Mouse (Mus musculus) liver, embryonic 13.5 days (tissue): ENCODE data around the gene Padi1. TPM values are rescaled to one million over a fixed set of nuclear protein-coding genes. Genes with fewer than 3 reads are reported as not detected.

Source experiments
- ATAC-seq: fragments of 200-750 bp; cut with Nextera tagmentation; 2 replicates; pipeline ENCODE4 v1.8.0; 2017; ENCODE audit warnings: low read depth, mild to moderate bottlenecking, moderate number of reproducible peaks, moderate library complexity
- DNase-seq: peaks from one replicate; pipeline ENCODE4 v3.0.0; 2022
- H3K27ac ChIP-seq: fragments of 300-500 bp; sonication (generic); 2 replicates; pipeline ENCODE4 v1.5.1; 2015; ENCODE audit warnings: moderate library complexity, mild to moderate bottlenecking, inconsistent platforms
- H3K27me3 ChIP-seq: fragments of 300-500 bp; sonication (generic); 2 replicates; pipeline ENCODE4 v1.6.1; 2015; ENCODE audit warnings: mild to moderate bottlenecking, inconsistent platforms
- H3K36me3 ChIP-seq: fragments of 300-500 bp; sonication (generic); 2 replicates; pipeline ENCODE4 v1.6.1; 2015; ENCODE audit warnings: mild to moderate bottlenecking, inconsistent platforms
- H3K4me1 ChIP-seq: fragments of 300-500 bp; sonication (generic); replicated peaks from 2 replicates; pipeline ENCODE4 v1.6.1; 2015; ENCODE audit warnings: inconsistent platforms
- H3K4me2 ChIP-seq: fragments of 300-500 bp; sonication (generic); 2 replicates; pipeline ENCODE4 v1.6.1; 2015; ENCODE audit warnings: inconsistent platforms, mild to moderate bottlenecking, moderate library complexity
- H3K4me3 ChIP-seq: fragments of 300-500 bp; sonication (generic); replicated peaks from 2 replicates; pipeline ENCODE4 v1.5.1; 2015; ENCODE audit warnings: mild to moderate bottlenecking, inconsistent platforms
- H3K9ac ChIP-seq: fragments of 300-500 bp; sonication (generic); 2 replicates; pipeline ENCODE4 v1.6.1; 2015; ENCODE audit warnings: mild to moderate bottlenecking, inconsistent platforms
- H3K9me3 ChIP-seq: fragments of 300-500 bp; sonication (generic); replicated peaks from 2 replicates; pipeline ENCODE4 v1.6.1; 2016; ENCODE audit warnings: inconsistent platforms
- WGBS: fragments of 180-500 bp; shearing (Covaris S2); methylation state at CpG from one replicate; pipeline ENCODE4 v1.1.7; 2015; ENCODE audit not compliant: insufficient replicate concordance; 5-methylcytosine and 5-hydroxymethylcytosine counted together
- polyA plus RNA-seq: library from polyadenylated mRNA; unstranded; fragments of >200 nt; fragmentation: Nextera tagmentation; extraction: Ambion mirVana; gene quantifications from 2 replicates; pipeline ENCODE4 v1.2.1, GENCODE M21; 2015

Gene Padi1
- polyA plus RNA-seq, 1 experiment from 2014 or later: 0.03 TPM

DNA sequence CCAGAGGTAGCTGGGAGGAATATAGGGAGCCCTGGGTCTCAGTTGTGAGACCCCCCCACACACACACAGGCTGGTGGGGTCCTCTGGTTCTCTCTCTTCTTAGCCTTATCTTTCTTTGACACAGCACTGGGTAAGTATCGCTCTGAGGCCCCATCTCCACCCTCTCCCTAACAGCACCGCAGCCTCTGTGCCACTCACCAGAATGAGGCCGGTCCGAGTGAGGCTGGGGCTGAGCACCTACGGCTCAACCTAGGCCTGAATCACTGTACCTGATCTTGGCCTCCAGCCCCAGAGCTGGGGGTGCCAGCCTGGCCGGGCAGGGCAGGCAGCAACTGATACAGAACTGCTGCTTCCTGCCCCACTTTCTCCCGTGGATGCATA is 15.2 kb upstream of the Padi1 start:
- H3K4me2 ChIP-seq: peak overlapping the region; percentile 79
- peak; percentile 91 for ATAC-seq
- peak overlapping the region; percentile 80 for H3K9ac ChIP-seq
- peaks cover 75% of the 10 kb centered on the region for H3K4me1 ChIP-seq
- H3K27ac ChIP-seq: peak overlapping the region; percentile 100
- no peaks in the 10 kb centered on the region for H3K36me3 ChIP-seq
- H3K27me3 ChIP-seq: peaks cover 9% of the 10 kb centered on the region; the same call in 1 of the 2 replicates
- no peaks in the 10 kb centered on the region for H3K9me3 ChIP-seq
- 13% methylated on average over 7 of the region's 7 CpGs for WGBS
- peak; percentile 69 for DNase-seq
- H3K4me3 ChIP-seq: peak overlapping the region; percentile 48

DNA sequence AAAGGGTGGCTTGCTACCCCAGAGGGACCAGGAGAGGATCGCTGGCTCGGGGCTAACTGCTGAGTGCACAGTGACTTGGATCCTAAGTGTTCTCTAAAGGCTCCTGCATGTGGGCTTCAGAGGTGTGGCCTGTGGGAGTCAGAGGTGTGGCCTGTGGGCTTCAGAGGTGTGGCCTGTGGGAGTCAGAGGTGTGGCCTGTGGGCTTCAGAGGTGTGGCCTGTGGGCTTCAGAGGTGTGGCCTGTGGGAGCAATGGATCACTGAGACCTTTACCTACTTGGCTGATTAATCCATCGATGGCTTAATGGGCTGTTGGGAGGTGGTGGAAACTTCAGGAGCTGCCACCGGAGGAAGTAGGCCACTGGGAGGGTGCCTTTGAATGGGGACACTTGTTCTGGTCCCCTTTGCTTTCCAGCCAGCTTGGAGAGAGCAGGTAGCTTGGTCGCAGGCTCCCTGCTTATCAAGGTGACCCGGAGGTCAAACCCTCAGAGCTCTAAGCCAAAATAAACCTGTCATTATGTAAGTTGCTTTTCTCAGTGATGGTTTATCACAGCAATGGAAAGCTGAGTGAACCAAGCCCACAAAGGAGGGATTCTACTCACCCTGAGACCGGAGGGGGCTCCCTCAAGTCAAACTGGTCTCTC is 14.7 kb upstream of the Padi1 start:
- Histone ChIP-seq H3K4me2 (peak overlapping the region; percentile 79), H3K36me3 (no peaks in the 10 kb centered on the region), H3K4me1 (peaks cover 81% of the 10 kb centered on the region), H3K9ac (peak overlapping the region; percentile 80), H3K9me3 (no peaks in the 10 kb centered on the region), H3K4me3 (peak overlapping the region; percentile 48), H3K27ac (peak overlapping the region; percentile 100), H3K27me3 (peaks cover 9% of the 10 kb centered on the region; the same call in 1 of the 2 replicates)
- peak; percentile 76 for DNase-seq
- WGBS: 23% methylated on average over 7 of the region's 7 CpGs
- ATAC-seq: peak; percentile 66

DNA sequence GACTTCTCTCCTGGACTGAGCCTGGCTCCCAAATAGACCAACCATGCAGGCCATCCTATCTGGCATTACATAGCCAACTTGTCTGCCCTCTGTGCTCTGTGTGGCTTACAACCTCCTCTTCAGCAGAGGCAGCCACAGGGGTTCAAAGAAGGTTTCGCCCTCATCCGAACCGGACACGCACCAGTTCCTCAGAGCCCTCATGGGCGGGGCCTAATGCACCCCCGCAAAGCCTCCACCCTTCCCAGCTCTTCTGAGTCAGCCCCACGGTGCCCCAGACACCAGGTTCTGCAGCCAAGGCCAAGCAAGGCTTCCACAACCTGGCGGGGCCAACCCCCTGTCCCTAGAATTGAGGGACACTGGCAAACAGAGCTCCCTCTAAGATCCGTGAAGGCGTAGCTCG is 13.7 kb upstream of the Padi1 start:
- ATAC-seq (peak; percentile 16; the same call in 1 of the 2 replicates), DNase-seq (peak; percentile 48)

DNA sequence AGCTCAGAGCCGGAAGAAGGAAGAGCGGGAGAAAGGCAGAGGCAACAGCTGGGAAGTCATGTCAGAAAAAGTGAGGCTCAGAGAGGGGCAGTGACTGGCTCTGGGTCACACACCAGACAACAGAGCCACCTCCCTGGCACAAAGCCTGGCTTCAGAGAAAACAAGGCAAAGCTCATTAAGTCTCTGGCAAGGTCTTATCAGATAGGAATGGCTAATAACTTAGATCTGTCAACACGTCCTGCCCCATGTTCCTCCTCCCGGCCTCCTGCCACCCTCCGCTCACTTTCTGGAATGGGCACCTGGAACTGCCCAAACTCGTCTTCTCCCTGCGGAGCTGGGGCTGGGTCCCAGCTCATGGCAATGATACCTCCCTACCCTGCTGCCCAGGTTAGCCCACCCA is 12.2 kb upstream of the Padi1 start:
- DNase-seq (no peak), ATAC-seq (no peak)
- Histone ChIP-seq H3K9me3 (no peaks in the 10 kb centered on the region), H3K9ac (no peak overlapping the region), H3K4me3 (no peak overlapping the region), H3K27me3 (peaks cover 6% of the 10 kb centered on the region; the same call in 1 of the 2 replicates), H3K27ac (peak overlapping the region; percentile 100), H3K36me3 (no peaks in the 10 kb centered on the region), H3K4me1 (peaks cover 98% of the 10 kb centered on the region), H3K4me2 (no peak overlapping the region)
- 77% methylated on average over 7 of the region's 7 CpGs for WGBS

More for the DNA sequence above, 13.7 kb upstream of the Padi1 start:
- Histone ChIP-seq H3K27me3 (peaks cover 6% of the 10 kb centered on the region; the same call in 1 of the 2 replicates), H3K4me1 (peaks cover 90% of the 10 kb centered on the region), H3K4me2 (peak overlapping the region; percentile 79), H3K4me3 (0 out of 2 replicates have a peak overlapping the region, but pooled peaks have one; percentile 14), H3K9ac (peak overlapping the region; percentile 65), H3K36me3 (no peaks in the 10 kb centered on the region), H3K27ac (peak overlapping the region; percentile 100), H3K9me3 (no peaks in the 10 kb centered on the region)
- WGBS: 56% methylated on average over 11 of the region's 11 CpGs

DNA sequence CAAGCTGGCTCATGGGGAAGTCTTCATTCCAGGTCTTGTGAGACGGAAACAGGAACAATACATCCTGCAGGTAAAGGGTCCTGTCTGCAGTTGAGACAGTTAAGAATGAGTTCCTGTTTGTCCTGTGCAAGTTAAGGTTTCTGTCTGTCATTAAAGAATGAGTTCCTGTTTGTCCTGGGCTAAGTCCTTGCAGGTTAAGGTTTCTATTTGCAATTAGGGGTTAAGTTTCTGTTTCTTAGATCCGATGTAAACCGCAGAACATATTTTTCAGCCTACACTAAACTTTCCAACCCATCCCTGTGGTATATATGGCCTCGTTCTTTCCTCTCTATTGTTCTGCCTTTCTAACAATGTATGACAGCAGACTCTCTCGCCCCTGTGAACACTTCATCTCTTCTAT is 11.5 kb upstream of the Padi1 start:
- ATAC-seq (no peak), DNase-seq (no peak)
- no peaks in the 10 kb centered on the region for H3K9me3 ChIP-seq
- H3K9ac ChIP-seq: no peak overlapping the region
- no peak overlapping the region for H3K4me2 ChIP-seq
- WGBS: 67% methylated on average over 5 of the region's 5 CpGs
- H3K4me1 ChIP-seq: peaks cover 97% of the 10 kb centered on the region
- H3K4me3 ChIP-seq: no peak overlapping the region
- H3K27ac ChIP-seq: peak overlapping the region; percentile 100
- peaks cover 6% of the 10 kb centered on the region; the same call in 1 of the 2 replicates for H3K27me3 ChIP-seq
- no peaks in the 10 kb centered on the region for H3K36me3 ChIP-seq

DNA sequence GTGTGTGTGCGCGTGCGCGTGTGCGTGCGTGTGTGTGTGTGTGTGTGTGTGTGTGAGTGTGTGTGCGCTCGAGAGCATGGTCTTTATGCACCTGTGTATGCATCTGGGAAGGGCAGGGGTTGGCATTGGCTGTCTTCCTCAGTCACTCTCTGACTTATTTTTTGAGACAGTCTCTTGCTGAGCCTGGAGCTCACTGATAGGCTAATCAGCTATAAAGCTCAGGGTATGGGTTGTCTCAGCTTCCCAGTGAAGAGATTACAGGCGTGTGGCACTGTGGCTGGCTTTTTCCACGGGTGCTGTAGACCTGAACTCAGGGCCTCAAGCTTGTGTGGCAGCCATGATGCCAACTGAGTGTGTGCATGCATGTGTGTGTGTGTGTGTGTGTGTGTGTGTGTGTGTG is 9.6 kb upstream of the Padi1 start:
- 30% methylated on average over 6 of the region's 10 CpGs for WGBS
- H3K9ac ChIP-seq: peak overlapping the region; percentile 74
- H3K27ac ChIP-seq: peak overlapping the region; percentile 100
- peaks cover 13% of the 10 kb centered on the region for H3K27me3 ChIP-seq
- peaks cover 84% of the 10 kb centered on the region for H3K4me1 ChIP-seq
- DNase-seq (peak; percentile 76), ATAC-seq (peak; percentile 88)
- peak overlapping the region; percentile 23; the same call in 1 of the 2 replicates for H3K4me3 ChIP-seq
- H3K9me3 ChIP-seq: no peaks in the 10 kb centered on the region
- peak overlapping the region; percentile 60 for H3K4me2 ChIP-seq
- H3K36me3 ChIP-seq: no peaks in the 10 kb centered on the region

DNA sequence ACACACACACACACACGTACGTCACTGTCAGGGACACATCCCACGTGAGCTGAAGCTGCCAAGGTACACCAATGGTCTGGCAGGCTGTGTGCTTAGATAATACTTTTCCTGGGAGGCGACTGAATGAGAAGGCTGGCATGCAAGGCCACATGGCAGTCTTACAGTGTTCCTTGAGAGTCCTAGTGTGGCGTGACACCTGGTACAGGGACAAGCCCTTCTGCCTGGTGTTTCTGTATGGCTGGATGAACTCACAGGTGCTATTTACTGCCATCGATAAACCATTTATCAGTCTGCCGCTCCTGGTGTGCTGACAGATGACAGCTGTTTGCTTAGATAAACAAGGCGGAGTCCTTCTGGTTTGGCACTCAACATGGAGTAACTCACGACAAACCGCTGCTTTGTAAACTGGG is 8.9 kb upstream of the Padi1 start:
- no peaks in the 10 kb centered on the region for H3K36me3 ChIP-seq
- ATAC-seq (peak; percentile 78), DNase-seq (peak; percentile 76)
- 12% methylated on average over 10 of the region's 10 CpGs for WGBS
- peaks cover 20% of the 10 kb centered on the region for H3K27me3 ChIP-seq
- H3K9ac ChIP-seq: peak overlapping the region; percentile 74
- peak overlapping the region; percentile 100 for H3K27ac ChIP-seq
- peak overlapping the region; percentile 60 for H3K4me2 ChIP-seq
- H3K9me3 ChIP-seq: no peaks in the 10 kb centered on the region
- H3K4me1 ChIP-seq: peaks cover 77% of the 10 kb centered on the region
- H3K4me3 ChIP-seq: peak overlapping the region; percentile 23

DNA sequence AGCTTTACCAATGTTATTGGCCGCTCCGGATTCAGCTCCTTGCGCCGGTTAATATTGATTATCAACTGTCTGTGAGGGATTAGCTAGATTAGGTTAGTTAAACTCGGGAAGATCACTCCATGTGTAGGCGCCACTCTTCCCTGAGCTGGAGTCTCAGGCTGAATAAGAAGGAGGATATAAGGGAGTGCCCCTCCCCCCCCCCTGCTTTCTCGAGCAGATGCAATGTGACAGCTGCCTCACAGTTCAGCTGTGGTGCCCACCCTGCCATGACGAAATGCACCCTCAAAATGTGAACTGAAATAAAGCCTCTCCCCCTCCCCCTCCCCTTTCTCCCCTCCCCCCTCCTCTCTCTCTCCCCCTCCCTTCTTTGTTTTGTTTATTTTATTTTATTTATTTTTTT is 8.0 kb upstream of the Padi1 start:
- ATAC-seq: no peak
- Histone ChIP-seq H3K4me2 (no peak overlapping the region), H3K27me3 (peaks cover 28% of the 10 kb centered on the region), H3K4me1 (peaks cover 68% of the 10 kb centered on the region), H3K9ac (peak overlapping the region; percentile 74), H3K36me3 (no peaks in the 10 kb centered on the region), H3K4me3 (no peak overlapping the region), H3K9me3 (no peaks in the 10 kb centered on the region), H3K27ac (peak overlapping the region; percentile 100)
- DNase-seq: no peak
- 54% methylated on average over 8 of the region's 8 CpGs for WGBS

DNA sequence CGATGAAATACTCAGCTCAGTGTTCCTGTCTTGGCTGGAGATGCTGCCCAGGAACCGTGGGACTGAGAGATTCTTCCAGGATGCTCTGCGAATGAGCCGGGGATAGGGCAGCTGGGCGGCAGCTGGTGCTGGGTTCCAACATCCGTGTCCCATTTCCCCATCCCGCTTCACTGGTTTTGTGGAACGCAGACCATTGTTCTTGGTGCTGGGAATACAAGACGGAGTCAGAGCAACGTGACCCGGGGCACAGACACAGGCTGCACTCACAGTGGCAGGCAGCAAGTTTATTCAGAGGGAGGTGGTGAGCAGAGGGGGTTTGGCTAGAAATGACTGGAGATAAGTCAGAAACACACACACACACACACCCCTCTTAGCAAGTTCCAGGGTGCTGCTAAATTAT is 3.7 kb upstream of the Padi1 start:
- Histone ChIP-seq H3K27me3 (peaks cover 60% of the 10 kb centered on the region), H3K9me3 (no peaks in the 10 kb centered on the region), H3K27ac (no peak overlapping the region), H3K4me3 (no peak overlapping the region), H3K4me1 (peaks cover 25% of the 10 kb centered on the region), H3K9ac (no peak overlapping the region), H3K36me3 (no peaks in the 10 kb centered on the region), H3K4me2 (no peak overlapping the region)
- no peak for DNase-seq
- ATAC-seq: no peak
- 80% methylated on average over 11 of the region's 11 CpGs for WGBS

DNA sequence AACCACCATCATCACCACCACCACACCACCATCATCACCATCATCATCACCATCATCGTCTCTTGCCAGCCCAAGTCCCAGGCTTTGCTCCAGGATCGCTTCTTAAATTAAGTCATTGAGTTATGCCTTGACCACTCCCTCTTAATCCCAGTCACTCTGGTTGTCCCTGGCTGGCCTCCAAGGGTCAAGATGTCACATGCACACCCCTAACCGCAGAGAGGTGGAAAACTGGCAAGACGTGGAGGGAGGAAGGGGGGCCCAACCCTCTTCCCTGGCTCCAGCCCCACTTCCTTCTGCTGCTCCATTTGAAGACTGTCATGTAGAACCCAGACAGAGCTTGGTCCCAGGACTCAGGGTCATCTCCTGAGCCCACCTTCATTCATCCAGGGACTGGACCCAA is 587 bp downstream of the Padi1 start:
- Histone ChIP-seq H3K27me3 (peaks cover 66% of the 10 kb centered on the region), H3K9me3 (no peaks in the 10 kb centered on the region), H3K4me1 (peaks cover 4% of the 10 kb centered on the region; the same call in 1 of the 2 replicates), H3K4me3 (no peak overlapping the region), H3K9ac (no peak overlapping the region), H3K4me2 (no peak overlapping the region), H3K27ac (no peak overlapping the region), H3K36me3 (no peaks in the 10 kb centered on the region)
- no peak for ATAC-seq
- 67% methylated on average over 4 of the region's 4 CpGs for WGBS
- no peak for DNase-seq

DNA sequence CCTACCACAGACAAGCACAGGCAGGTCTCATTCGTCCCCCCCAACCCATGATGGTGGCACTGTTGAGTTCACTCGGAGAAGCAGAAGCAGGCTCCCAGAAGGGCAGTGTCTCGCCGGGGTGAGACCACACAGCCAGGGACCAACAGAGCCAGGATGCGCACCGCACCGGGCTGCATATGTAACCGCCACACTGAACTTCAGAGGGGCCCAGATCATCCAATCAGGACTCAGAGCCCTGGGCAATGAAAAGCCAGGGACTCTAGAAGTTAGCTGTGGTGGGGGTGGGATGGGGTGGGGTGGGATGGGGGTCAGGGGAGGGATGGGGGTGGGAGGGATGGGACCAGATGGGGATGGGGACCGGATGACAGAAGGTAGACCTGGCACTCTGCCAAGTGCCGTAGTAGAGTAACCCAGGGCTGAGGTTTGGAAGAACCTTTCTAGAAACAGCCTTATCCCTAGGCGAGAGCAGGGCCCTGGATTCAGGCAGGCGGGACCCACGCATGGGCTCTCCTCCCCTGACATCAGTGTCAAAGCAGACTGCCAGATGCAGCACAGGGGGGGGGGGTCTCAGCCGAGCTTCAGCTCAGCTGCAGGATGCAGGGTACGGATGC is 1.8 kb downstream of the Padi1 start:
- Histone ChIP-seq H3K36me3 (no peaks in the 10 kb centered on the region), H3K27me3 (peaks cover 54% of the 10 kb centered on the region), H3K4me2 (no peak overlapping the region), H3K4me1 (peaks cover 4% of the 10 kb centered on the region; the same call in 1 of the 2 replicates), H3K9me3 (no peaks in the 10 kb centered on the region), H3K27ac (no peak overlapping the region), H3K9ac (no peak overlapping the region), H3K4me3 (no peak overlapping the region)
- DNase-seq: no peak
- no peak for ATAC-seq
- 66% methylated on average over 15 of the region's 15 CpGs for WGBS
